Mouse (Mus musculus) retina, embryonic 14.5 days (tissue): ENCODE data around the gene 1700001P01Rik.
A peak's percentile ranks its signal among the peaks of the same experiment; 100 is the strongest.
"Not testable (repeated sequence)": the region's sequence is repeated elsewhere in the genome, so short reads cannot be mapped to it uniquely, and the experiment has no call there.

Experiments
- DNase-seq: peaks from one replicate; pipeline ENCODE4 v3.0.0-alpha.2; 2015; ENCODE audit warnings: low spot score

Gene 1700001P01Rik

DNA sequence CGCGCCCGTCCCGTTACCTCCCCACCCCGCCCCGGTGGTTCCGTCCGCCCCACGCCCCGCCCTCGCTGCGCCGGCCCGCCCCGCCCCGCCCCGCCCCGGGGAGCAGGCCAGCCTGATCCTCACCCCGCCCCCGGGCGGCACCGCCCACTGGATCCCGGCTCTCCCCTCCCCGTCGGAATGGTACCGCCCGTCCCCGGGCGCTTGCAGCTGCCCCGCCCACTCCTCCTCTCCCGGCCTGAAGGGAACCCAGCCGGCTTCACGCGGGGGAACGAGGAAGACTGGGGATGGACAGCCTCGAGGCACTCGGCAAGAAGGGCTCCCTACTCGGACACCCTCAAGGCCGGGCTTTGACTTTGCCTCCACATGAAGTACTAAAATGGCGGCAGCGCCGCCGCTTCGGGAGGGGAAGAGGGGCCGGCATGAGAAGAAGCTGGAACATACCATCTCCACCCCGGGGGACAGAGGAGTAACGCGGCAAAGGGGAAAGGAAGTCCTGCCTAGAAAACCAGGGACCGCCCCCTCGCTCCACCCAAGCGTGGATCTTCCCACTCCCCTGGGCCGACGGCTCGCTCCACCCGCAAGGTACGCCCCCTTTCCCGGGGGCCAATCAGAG is 30.9 kb downstream of the 1700001P01Rik start:
- peak; percentile 100 for DNase-seq

DNA sequence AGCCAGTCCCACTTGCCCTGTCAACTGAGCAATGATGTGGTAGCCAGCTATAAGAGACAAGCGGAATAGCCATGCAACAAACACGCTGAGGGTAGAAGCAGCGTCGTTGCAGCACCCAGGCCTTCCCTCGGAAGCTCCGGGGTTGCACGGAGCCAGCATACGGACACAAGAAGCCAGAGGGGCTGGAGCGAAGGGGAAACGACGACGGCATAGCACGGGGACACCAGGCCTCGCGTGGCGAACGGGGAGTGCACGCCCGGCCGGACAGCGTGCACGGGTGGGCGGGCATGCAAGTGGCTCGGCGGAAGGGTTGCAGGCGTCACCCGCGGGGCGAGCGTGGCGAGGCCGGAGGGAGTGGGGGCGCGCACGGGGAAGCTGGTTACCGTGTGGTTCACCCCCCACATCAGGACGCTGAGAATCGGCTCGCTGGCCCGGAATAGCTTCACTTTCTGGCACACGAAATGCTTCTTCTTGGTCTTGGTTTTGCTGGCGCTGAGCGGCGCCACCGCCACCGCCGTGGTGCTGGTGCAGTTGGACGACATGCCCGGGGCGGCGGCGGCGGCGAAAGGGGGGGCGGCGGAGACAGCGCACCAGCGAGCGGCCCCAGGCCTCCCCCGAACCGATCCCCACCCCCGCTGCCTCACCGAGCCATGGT is 31.5 kb downstream of the 1700001P01Rik start, which contains the start of gene Pip4k2b:
Gene Pip4k2b, minus strand, starts transcription at position 642 of the 655 bp plus-strand sequence.
- DNase-seq = peak; percentile 62

GRCm38 (mm10) chr11:97743423-97743822 is 32.3 kb downstream of the 1700001P01Rik start:
- DNase-seq = no peak

- DNase-seq = no peak
Observed at GRCm38 (mm10) chr11:97742591-97742990, 33.1 kb downstream of the 1700001P01Rik start.

DNA sequence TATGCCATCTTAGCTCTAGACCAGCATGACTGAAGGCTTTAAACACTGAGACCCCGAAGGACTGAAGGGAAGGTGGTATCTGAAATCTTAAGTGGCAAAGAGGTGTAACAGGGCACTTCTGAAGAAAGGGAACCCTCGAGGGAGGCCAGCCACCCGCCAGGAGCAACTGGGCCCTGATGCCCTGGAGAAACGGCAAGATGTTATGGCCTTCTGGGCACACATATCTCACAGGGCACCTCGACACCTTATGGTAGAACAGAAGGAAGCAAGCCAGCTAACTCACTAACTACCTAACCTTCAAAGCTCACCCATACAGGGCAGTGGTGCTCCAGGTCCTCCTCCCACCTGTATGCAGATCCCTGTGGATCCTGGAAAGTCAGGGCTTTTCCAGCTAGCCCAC is 33.6 kb downstream of the 1700001P01Rik start:
- DNase-seq = no peak

DNA sequence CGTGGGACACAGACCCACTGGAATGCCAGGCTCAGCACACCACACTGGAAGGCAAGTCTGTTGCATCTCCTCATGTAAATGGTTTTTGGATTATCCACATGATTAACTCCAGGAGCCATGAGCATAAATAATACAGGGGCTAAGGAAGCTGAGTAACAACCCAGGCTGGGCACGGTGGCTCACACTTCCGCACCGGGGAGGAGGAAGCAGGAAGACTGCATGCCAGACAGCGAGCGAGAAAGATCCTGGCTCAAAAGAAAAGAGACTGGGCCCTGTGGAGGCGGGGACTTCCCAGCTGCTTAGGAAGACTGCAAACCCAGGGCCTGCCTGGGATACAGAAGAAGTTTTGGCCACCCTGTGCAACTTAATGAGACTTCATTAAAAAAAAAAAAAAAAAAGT is 35.5 kb downstream of the 1700001P01Rik start:
- peak; percentile 37 for DNase-seq

DNA sequence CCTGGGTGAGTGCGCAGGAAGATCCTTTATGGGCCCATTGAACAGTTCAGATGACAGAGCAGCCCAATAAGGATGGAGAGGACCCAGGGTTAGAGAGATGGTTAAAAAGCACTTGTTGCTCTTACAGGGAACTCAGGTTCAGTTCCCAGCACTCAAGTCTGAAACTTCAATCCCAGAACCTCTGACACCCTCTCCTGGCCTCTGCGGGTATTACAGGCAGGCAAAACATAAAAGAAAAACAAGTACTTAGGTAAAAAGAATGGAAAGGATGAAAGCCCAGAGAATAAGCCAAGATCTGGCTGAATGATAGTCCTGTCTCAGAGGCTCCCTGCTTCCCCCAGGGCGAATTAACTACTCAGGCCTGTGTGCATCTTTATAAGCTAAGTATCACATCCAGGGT is 36.6 kb downstream of the 1700001P01Rik start:
- DNase-seq = no peak

DNA sequence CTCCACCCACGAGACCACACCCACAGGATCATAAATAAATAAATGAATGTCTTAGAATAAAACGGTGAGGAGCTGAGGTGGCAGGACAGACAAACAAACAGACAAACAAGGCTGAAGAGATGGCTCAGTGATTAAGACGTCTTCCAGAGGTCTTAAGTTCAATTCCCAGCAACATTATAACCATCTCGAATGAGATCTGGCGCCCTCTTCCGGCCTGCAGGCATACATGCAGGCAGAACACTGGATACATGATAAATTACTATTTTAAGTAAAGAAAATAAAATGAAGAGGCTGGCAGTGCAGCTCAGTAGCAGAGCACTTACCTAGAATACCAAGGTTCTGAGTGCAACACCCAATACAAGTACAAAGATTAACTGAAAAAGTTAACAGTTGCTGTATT is 37.0 kb downstream of the 1700001P01Rik start:
- DNase-seq = peak; percentile 18

DNA sequence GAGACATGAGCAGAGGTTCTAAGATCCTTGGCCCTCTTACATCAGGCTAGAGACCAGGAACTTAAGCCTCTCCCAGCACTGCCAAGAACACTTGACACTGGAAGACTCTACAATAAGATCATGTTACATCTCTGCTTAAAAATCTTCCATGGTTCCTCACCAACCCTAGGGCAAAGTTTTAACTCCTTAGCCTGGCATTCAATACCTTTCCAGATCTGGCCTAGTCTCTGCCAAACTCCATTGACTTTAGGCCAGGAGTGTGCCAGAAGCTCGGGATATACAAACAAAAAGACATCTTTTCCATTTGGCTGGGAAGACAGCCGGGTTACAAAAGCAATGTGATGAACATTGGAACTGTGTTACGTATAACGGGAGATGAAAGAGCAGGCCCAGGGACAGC is 38.1 kb downstream of the 1700001P01Rik start:
- no peak for DNase-seq

DNA sequence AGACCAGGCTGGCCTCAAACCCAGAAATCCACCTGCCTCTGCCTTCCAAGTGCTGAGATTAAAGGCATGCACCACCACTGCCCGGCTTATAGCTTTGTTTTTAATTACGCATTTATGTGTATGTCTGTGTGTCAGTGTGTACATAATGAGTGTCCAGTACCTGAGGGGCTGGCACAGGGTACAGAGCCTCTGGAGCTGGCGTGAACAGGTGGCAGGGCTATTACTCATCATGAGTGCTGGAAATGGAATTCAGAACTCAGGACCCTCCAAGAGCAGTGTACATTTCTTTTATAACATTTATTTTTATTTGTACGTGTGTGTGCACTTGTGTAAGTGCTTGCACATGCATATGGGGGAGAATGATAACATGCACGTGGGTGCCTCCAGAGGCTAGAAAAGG is 39.1 kb downstream of the 1700001P01Rik start:
- DNase-seq = no peak

GRCm38 (mm10) chr11:97734810-97735209 is 40.9 kb downstream of the 1700001P01Rik start:
- DNase-seq = not testable (repeated sequence)

- peak; percentile 25 for DNase-seq
Observed at GRCm38 (mm10) chr11:97733689-97734088, 42.0 kb downstream of the 1700001P01Rik start.

- no peak for DNase-seq
Observed at GRCm38 (mm10) chr11:97728730-97729129, 47.0 kb downstream of the 1700001P01Rik start.

DNA sequence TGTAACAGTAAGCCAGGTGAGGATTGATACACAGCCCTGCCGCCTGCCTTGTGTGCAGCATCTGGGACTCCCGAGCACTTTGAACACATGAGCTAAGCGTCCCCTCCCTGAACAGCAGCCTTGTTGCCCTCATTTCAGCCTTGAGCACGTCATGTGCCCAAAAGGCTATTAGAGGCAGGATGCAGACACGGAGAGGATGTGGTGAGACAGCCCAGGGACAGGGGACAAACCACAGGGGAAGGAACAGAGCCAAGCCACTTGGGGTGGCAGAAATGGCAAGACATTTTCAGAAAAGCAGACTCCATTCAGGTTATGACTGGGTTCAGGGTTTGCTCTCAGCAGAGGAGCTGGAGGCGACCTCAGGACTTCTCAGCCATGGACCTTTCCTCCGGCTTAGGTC is 47.4 kb downstream of the 1700001P01Rik start:
- DNase-seq = no peak

GRCm38 (mm10) chr11:97723709-97724108 is 52.0 kb downstream of the 1700001P01Rik start:
- DNase-seq = no peak
